Mouse (Mus musculus) splenic B cell, adult 2 months (primary cell): ENCODE measurements around the gene Tex26.

Source experiments
- DNase-seq: peaks from one replicate; pipeline ENCODE4 v3.0.0-alpha.2; 2011; ENCODE audit warnings: low read depth, low spot score
- H3K27me3 ChIP-seq: 2 replicates; pipeline ENCODE4 v1.6.1; 2012; ENCODE audit warnings: mild to moderate bottlenecking, low read length, moderate library complexity, mixed read lengths; ENCODE audit not compliant: control insufficient read depth, poor library complexity, insufficient read depth, severe bottlenecking
- H3K36me3 ChIP-seq: 2 replicates; pipeline ENCODE4 v1.6.1; 2012; ENCODE audit warnings: mild to moderate bottlenecking, low read length, moderate library complexity, mixed read lengths; ENCODE audit not compliant: control insufficient read depth, poor library complexity, insufficient read depth, severe bottlenecking

The Tex26 gene

DNA sequence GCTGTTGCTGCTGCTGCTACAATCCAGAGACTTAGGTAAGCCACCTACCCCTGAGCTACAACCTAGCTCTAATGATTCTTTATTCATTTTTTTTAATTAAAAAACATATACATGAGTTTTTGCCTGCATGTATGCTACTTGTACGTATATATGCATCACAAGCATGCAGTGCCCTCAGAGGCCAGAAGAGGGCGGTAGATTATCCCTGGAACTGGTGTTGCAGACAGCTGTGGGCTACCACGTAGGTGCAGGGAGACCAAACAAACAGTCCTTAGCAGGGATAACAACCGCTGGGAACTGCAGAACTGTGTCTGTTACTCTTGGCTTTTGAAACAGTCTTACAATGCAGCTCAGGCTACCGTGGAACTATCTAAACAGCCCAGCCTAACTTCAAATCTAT lies 8.3 kb downstream of the Tex26 start:
- no peak for DNase-seq
- H3K27me3 ChIP-seq = no peaks in the 10 kb centered on the region
- H3K36me3 ChIP-seq = no peaks in the 10 kb centered on the region

DNA sequence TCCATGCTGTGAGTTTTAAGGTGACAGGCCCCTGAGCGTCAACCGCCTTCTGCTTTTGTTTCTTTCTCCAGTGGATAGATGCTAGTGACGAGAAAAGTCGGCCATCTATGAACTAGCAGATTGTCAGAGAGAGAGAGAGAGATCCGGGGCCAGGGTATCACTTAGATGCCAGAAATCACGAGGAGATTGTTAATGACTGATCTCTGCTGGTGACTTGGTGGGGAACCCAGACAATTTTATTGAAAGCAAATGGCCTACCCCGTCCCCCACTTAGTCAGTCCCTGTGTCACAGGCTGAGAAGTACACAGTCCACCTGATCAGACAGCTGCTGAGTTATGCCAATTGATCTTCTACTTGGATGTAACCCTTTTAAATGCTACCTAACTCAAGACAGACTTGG lies 9.9 kb downstream of the Tex26 start:
- no peak for DNase-seq
- H3K36me3 ChIP-seq = no peaks in the 10 kb centered on the region
- no peaks in the 10 kb centered on the region for H3K27me3 ChIP-seq

DNA sequence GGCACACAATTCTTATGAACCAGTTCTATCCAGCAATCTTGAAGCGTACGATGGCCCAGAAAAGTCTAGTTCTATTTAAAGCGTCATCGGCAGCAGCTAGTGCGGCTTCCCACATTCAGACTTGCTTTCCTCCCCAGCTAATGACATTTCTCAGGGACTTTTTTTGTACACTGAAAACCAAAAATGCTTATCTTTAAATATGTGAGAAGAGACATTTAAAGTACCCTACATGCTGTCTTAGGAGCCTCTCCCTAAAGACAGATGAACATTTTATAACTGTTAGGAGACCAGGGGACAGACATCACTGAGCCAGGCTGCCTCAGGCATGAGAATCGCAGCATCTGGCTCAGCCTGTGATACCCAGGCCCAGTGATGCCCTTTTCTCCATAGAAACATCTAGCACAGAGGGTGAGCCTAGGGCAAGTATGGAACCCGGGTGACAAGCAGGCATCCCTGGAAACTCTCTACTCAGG lies 11.8 kb downstream of the Tex26 start:
- Histone ChIP-seq H3K27me3 (no peaks in the 10 kb centered on the region), H3K36me3 (no peaks in the 10 kb centered on the region)
- no peak for DNase-seq

DNA sequence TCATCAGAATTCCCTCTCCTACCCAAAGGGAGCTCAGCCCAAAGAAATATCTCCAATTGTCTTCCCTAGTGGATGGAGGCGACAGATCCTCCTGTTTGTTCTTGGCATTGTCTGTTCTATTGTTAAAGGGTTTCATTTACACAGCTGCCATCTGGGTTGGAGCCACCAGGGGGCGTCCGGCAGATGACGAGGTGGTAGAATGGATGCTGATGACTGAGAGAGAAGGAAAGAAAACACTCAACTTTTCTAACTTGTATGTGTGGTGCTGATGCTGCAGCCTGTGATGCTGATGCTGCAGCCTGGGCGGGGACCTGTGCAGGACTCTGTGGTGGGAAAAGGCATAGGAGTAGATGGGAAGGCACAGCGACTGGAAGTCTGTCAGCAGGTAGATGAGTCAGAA lies 14.8 kb downstream of the Tex26 start:
- peak; percentile 68 for DNase-seq
- no peaks in the 10 kb centered on the region for H3K36me3 ChIP-seq
- no peaks in the 10 kb centered on the region for H3K27me3 ChIP-seq

DNA sequence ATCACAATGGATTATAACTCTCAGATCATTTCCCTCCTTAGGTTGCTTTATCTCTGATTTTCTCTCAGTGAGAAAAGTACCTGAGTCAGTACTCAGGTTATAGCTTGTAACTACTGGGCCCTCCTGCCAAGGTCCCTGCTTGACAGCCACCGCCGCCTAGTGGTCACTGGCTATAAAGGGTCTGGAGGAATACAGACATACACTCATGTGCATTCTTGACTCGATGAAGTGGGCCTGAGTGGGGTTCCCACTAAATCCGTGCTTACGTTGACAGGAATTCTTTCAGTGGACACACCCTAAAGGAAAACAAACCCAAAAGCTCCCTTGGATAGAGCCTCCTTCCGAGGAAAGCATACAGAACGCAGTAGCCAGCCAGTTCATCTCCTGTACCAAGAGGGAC lies 17.1 kb downstream of the Tex26 start:
- Histone ChIP-seq H3K27me3 (no peaks in the 10 kb centered on the region), H3K36me3 (no peaks in the 10 kb centered on the region)
- DNase-seq = no peak

DNA sequence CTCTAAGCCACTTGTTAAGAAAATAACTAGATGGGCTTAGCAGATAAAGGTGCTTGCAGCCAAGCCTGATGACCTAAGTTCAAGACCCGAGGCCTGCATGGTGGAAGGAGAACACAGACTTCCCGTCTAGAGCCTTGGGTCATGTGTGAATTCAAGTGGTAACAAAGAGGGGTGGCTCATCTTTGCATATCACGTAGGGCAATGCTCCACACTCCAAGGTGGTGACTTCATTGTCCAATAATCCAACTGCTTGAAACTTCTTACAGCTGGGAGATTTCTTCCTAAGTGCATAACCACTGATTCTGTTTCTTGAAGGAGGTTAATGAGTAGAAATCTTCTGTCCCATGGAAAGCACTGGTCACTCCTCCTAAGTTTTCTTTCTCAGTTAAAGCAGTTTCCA lies 22.6 kb downstream of the Tex26 start:
- DNase-seq = no peak

DNA sequence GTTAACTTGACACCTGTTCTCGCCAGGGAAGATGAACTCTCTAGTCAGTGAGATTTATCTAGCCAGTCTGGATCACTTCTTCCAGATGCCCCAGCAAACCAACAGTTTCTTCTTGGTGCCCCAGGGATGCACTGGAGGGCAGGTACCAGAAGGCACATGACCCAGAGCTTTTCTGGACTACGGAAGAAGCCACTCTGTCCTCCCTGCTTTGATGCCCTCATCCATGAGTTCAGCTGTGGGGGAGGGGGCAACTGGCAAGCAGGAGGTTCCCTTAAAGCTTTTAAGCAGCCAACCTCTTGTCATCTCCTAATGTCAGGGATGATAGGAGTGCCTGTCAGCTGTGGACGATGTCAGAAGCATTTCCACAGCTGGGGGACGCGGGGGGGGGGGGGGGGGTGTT lies 25.8 kb downstream of the Tex26 start:
- no peak for DNase-seq
- H3K27me3 ChIP-seq = no peaks in the 10 kb centered on the region
- H3K36me3 ChIP-seq = no peaks in the 10 kb centered on the region

More for the DNA sequence above, 22.6 kb downstream of the Tex26 start:
- Histone ChIP-seq H3K36me3 (no peaks in the 10 kb centered on the region), H3K27me3 (no peaks in the 10 kb centered on the region)

DNA sequence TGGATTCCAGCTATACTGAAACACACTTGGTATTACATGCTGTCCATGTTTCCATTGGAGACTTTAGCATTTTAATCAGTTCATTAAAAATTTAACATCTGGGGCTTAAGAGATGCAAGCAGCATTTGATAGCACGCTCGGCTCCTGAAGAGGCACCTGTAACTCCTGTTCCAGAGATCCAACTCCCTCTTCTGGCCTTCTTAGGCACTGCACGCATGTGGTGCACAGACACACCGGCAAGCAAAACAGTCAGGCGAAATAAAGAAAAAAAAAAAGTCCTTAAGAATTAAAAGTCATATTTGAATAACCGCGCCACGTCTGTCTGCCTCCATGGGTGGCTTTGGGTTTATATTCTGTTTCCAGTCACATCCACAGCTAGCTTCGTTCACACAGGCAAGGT lies 34.7 kb downstream of the Tex26 start:
- DNase-seq = no peak
- no peaks in the 10 kb centered on the region for H3K36me3 ChIP-seq
- no peaks in the 10 kb centered on the region for H3K27me3 ChIP-seq

DNA sequence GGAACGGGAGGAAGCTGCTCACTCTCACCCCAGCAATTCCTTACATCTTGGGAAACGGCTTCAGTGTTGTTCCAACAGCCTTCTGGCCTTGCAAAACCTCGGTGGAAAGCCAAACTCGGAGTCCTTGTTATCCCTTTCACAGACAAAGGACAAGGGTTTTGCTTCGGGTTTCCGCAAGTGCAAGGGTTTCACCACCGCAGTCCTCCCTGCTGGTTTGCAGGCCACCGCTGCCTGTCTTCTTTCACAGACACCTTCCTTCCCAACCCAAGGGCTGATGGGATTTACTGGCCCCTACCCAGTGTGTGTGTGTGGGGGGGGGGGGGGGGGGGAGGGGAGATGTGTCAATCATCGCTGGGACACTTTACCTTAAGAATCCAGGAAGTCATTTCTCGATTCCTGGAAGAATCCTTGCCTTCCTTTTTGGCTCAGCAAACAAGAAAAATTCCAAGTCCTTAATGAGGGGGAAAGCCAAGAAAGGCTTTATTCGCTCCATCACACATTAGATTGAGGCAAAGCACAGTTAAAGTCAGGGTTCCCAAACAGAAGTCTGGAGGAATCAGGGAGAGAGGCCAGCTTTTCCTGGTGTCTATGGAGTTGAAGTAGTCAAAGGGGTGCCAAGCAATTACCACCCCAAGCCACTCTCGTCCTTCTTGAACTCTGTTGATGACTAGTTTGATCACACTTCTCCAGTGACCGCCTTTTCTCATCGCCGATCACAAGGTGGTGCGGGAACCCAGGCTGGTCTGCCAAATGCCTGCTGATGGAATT lies 35.4 kb downstream of the Tex26 start:
- no peak for DNase-seq
- no peaks in the 10 kb centered on the region for H3K27me3 ChIP-seq
- no peaks in the 10 kb centered on the region for H3K36me3 ChIP-seq

DNA sequence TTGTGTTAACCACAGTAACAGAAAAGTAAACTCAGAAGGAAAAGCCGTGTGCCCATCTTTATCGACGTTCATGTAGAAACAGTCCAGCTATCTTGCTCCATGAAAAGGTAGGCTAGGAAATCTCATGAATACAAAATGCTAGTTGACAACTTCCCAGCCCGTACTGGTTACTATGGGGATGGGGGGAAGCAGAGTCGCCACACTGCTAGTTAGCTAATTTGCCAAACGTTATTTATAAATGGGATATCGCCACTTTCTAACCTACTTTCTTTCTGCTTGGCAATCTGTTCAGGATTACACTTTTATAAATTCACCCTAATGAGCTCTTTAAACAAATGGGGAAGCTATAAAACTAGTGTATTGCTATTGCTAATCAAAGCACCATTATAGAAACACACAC lies 42.5 kb downstream of the Tex26 start:
- Histone ChIP-seq H3K27me3 (no peaks in the 10 kb centered on the region; the same call in 1 of the 2 replicates), H3K36me3 (no peaks in the 10 kb centered on the region)
- no peak for DNase-seq

DNA sequence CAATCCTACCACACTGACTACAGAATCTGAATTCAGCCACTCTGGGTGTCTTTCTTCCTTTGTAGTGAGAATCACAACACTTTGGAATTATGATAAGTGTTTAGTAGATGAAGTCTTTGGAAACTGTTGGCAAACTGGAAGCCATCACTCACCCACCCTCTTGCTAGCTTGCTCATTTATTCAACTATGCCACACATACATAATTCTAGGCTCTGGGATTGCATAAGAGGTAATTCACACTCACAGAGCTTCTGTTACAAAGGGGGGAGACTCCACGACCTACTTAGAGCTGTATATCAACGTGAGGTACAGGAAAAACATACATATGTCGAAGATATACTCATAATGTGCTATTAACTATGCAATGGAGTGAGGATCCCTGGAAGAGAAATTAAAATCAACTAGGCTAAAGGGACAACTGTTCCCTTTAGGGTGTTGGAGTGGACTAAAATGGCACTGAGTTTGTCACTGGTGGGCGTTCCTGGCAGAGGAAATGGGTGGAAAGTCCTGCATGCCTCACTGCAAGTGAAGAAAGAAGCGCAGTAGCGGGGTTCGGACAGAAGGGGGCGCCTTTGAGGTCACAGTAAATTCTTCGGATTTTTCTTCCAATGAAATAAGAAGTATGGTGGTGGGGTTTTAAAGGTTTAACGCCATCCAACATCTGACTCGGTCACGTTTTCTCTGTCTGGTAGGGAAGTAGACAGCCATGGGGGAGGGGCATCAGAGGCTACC lies 44.0 kb downstream of the Tex26 start:
- DNase-seq = peak; percentile 10
- H3K36me3 ChIP-seq = no peaks in the 10 kb centered on the region
- H3K27me3 ChIP-seq = no peaks in the 10 kb centered on the region; the same call in 1 of the 2 replicates

DNA sequence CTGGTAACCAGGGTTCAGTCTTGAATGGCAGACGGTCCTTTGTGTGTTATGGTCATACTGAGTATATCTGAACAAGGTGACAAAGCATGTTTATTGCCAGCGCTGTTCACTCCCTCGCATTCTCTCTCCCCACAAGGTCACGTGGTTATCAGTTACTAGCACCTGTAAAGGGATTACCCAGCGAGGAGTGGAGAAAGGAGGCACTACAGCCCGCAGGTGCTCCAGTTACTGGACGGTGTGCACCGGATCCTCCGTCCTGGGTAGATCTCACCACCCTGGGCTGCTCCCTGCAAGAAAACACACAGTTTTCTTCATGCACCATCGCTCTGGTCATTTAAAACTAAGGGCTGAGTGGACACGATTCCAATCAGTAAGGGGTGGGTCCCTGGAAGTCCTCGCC lies 44.8 kb downstream of the Tex26 start:
- no peak for DNase-seq
- Histone ChIP-seq H3K36me3 (no peaks in the 10 kb centered on the region), H3K27me3 (no peaks in the 10 kb centered on the region; the same call in 1 of the 2 replicates)

DNA sequence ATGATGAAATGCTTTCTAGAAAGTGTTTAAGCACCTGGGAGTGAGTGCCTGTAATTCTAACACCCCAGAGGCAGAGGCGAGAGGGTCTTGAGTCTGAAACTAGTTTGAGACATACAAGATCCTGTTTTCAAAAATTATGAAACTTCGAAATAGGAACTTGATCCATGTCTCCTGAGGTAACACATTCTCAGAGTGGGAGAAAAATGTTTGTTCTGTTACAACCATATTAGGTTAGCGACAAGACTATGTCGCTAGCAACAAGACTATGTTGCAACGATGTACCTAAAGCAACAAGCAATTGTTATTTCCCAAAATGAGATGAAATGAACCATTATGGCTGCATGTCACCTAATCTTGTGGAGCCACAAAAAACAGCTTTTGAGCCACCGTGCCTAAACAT lies 46.0 kb downstream of the Tex26 start:
- DNase-seq = no peak
- no peaks in the 10 kb centered on the region; the same call in 1 of the 2 replicates for H3K27me3 ChIP-seq
- no peaks in the 10 kb centered on the region for H3K36me3 ChIP-seq

DNA sequence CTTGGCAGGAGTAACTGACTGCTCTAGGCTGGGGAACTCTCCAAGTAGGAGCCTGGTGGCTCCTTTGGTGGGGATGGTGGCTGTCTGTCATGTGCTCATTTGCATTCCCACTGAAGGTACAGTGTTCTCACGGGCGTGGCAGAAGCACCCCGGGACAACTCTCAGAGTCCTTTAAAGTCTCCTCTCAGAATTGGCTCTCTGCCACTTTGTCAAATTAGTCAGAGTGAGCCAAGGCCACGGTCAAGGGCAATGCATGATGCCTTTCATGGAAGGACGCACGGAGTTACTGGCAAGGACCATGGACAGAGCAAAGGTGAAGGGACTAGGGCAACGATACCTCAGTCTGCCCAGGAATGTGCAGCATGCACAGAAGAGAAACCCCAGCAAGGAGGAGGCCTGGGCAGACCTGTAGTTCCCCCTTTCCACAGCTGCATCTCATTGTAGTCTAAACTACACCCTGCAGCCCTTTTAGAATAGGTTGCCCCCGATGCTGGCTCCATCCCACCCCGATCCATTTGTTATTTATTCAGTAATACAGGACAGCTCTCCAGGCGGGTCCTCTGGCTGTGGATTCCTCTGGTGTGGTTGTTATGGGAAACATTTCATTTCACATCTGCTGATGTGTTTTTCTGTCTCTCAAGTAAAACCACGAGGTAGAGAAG lies 49.0 kb downstream of the Tex26 start:
- DNase-seq = no peak
- Histone ChIP-seq H3K27me3 (no peaks in the 10 kb centered on the region), H3K36me3 (no peaks in the 10 kb centered on the region)

DNA sequence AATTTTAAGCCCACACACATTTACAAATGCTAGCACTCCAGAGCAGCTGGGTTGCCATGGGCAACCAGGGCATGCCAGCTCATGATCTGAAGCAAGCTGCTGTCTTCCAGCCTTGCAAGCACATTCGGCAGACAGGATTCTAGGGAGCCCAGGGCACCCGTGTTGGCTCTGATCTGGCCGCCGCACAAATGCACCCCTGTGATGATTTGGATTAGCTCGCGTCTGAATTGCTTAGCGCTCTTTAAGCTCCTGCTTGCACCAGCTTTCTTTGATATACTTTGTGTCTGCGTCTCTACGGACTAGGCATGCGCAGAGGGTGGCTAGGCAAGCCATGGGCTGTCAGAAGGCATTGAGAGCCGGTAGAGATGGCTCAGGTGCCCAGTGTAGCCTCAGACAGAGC lies 49.7 kb downstream of the Tex26 start:
- Histone ChIP-seq H3K36me3 (no peaks in the 10 kb centered on the region), H3K27me3 (no peaks in the 10 kb centered on the region)
- DNase-seq = no peak
